Mouse (Mus musculus): ENCODE results near the gene Rptor. TPM values are rescaled to one million over a fixed set of nuclear protein-coding genes. Genes with fewer than 3 reads are reported as not detected.

The Rptor gene
- total RNA-seq, 2 experiments from 2014 or later = 62.3 to 66.1 TPM

DNA sequence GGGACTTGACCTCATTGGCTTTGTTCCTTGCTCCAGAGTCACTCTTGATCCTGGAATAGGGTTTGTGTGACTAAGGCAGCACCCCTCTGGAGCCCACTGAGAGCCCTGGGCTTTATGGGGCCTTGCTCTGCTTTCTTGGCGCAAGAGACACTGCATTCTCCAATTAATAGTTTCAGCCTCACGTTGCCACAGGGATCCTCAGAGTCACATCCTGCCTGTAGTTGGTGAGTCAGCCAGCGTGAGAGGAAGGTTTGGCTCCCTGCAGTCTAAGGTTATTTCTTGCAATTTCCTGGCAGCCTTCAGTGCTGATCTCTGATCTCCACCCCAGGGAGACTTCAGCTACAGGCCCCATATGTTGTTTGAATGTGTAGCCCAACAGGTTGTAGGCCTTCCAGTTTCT is 174.5 kb downstream of the Rptor start:
- TF ChIP-seq CTCF (conservative IDR thresholded peaks at IDR 0.05) = no peak
- Histone ChIP-seq H3K27ac (no peak overlapping the region), H3K4me3 (no peak overlapping the region)
- no peak for DNase-seq (ENCODE audit: low spot score in 2 of 2)

DNA sequence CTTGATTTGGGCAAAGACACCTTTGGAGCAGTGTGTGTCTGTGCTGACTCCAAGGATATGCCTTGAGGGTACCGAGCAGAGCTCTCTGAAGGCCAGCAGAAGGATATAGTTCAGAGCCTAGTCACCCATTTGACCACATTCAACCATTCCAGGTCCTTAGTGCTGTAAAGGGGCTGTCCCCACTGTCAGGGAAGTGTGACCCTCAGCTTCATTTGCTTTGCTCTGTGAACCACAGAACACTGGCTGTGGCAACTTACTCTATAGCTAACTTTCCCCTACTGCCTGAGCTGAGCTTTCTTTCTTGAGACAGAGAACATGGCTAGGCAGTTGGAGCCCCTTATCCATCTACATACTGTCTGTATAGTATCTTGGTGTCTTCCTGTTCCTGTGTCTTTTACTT is 175.2 kb downstream of the Rptor start:
- H3K4me3 ChIP-seq = no peak overlapping the region
- H3K27ac ChIP-seq = no peak overlapping the region
- no peak for TF ChIP-seq CTCF (conservative IDR thresholded peaks at IDR 0.05)
- DNase-seq (ENCODE audit: low spot score in 2 of 2) = no peak

DNA sequence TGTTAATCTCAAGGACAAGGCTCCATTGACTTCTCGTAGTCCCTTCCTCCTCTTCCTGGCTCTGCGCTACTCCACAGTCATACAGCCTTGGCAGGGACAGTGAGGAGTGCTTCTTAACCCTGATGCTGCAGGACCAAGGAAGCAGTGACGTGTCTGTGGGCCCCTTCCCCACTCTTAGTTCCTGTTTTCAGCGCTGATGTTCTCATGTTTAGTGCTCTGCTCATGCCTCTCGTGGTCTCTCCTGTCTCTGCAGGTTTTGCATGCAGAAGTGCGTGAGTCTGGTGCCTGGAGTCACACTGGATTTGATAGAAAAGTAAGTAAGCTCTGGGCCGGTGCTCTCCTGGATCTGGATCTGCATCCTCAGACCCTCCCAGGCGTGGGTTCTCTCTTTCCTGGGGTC is 177.6 kb downstream of the Rptor start:
- TF ChIP-seq CTCF (conservative IDR thresholded peaks at IDR 0.05) = no peak; the same call in 1 of the 2 replicates

DNA sequence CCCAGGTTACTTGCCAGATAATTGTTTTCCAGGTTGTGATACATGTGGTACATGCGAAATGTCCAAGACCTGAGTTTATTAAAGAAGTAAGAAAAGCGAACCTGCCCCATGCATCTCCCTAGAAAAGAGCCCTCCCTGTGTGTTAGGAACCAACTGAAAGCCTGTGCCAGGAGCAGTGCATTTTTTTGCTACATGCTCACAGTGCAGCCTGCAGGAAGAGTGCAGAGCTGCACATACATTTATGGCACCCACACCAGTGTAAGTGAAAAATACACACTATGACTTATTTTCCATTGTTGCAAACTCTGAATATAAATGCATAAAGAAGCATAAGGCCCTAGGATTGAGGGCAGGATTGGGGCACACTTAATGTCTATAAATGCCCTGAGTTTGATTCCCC is 178.5 kb downstream of the Rptor start:
- DNase-seq (ENCODE audit: low spot score in 2 of 2) = no peak
- Histone ChIP-seq H3K4me3 (no peak overlapping the region), H3K27ac (no peak overlapping the region)
- peak; percentile 70 for TF ChIP-seq CTCF (conservative IDR thresholded peaks at IDR 0.05)

More for the DNA sequence above, 177.6 kb downstream of the Rptor start:
- no peak overlapping the region for H3K4me3 ChIP-seq
- no peak overlapping the region for H3K27ac ChIP-seq
- DNase-seq (ENCODE audit: low spot score in 2 of 2) = no peak

DNA sequence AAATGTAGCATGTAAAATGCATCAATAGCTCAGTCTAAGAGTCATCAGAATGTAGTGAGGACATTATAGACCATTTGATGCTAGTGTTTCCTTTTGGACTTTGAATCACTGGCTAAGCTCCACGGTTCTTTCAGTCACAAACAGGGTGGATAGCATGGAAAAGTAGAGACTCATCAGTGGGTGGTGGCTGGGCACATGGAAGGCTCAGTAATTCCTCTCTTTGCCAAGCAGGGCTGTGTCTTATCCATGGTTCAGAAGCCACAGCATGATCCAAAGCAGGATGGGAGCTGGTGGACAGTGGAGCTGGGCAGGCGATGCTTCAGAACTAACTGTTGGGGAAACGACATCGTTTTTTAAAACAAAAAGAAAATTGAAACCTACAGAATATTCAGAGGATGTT is 179.0 kb downstream of the Rptor start:
- H3K27ac ChIP-seq = no peak overlapping the region
- H3K4me3 ChIP-seq = no peak overlapping the region
- DNase-seq (ENCODE audit: low spot score in 2 of 2) = no peak
- TF ChIP-seq CTCF (conservative IDR thresholded peaks at IDR 0.05) = no peak

DNA sequence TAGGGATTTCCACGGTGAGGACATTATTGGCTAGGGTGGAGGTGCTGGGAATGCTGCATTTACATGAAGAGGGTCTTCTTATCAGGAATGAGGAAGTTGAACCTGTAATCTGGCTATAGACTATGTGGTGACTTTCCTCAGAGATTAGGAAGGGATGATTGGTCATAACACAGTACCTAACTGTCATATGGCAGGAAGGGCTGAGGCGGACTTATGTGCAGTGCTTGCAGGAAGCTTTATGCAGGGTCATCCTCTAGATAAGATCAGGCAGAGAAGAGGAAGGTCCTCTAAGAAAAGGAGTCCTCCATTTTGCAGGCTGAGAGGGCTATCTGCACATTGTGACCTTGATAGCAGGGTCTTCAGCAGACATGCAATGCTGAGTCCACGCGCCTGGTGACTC is 180.9 kb downstream of the Rptor start:
- no peak for TF ChIP-seq CTCF (conservative IDR thresholded peaks at IDR 0.05)
- no peak overlapping the region for H3K4me3 ChIP-seq
- no peak overlapping the region for H3K27ac ChIP-seq
- DNase-seq (ENCODE audit: low spot score in 2 of 2) = no peak

DNA sequence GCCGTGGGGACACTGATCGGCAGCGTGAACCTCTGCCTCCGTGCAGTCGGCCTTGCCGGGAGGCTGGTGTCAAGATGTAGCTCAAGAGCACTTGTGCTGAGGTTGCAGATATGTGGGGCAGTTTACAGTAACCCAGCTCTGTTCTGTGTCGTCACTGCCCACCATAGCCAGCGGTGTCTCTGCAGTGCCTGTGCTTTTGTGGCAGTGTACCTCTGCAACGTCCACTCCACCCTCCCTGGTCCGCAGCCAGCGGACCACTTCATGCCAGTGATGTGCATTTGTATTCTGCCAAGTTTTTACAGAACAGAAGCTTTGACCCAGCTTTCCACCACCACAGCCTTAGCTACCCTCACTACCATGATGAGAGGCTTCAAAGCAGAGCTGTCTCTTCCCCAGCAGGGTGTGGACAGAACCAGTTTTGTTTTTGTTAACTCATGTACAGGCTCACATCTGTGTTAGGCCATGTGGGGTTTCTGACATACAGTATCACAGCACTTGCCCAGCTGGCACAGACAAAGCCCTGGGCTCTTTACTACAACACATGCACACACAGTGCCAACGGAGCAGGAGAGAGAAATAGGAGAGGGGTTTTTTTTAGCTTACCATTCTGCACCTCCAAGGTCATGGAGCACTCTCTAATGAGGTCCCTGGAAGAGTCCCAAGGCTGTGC is 182.1 kb downstream of the Rptor start:
- H3K27ac ChIP-seq = no peak overlapping the region
- no peak for DNase-seq (ENCODE audit: low spot score in 2 of 2)
- H3K4me3 ChIP-seq = no peak overlapping the region
- no peak for TF ChIP-seq CTCF (conservative IDR thresholded peaks at IDR 0.05)

DNA sequence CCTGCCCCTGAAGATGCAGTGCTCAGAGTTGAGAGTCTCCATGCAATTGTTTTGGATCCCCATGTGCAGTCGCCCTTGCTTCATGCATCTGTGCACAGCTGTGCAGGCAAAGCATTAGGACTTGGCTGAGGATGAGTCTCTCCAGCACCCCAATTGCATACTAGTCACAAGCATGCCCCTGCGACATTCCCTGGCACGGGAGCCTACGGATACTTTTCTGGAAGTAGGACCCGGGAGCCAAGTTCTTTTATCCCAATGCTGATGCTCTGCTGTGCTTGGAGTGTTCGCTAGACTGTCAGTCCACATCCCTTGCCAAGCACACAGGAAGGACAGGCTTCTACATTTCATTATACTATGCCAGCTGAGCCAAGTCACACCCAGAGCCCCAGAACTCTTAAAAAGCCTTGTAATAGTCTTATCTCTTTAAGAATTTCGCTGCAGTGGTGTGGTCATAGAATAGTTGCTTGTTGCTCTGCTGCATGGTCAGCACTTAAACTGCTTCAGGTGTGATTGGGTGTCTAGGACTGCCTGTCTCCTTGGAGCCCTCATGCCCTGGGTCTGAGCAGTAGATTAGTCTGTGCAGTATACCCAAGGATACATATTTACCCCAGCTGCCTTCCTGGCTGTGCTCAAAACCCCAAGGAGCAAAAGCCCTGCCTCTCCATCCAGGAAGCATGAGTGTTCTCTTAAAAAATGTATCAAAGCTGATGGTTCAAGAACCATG is 183.1 kb downstream of the Rptor start:
- Histone ChIP-seq H3K4me3 (no peak overlapping the region), H3K27ac (peak overlapping the region; percentile 62; the same call in 1 of the 2 replicates)
- no peak for TF ChIP-seq CTCF (conservative IDR thresholded peaks at IDR 0.05)
- DNase-seq (ENCODE audit: low spot score in 2 of 2) = no peak

DNA sequence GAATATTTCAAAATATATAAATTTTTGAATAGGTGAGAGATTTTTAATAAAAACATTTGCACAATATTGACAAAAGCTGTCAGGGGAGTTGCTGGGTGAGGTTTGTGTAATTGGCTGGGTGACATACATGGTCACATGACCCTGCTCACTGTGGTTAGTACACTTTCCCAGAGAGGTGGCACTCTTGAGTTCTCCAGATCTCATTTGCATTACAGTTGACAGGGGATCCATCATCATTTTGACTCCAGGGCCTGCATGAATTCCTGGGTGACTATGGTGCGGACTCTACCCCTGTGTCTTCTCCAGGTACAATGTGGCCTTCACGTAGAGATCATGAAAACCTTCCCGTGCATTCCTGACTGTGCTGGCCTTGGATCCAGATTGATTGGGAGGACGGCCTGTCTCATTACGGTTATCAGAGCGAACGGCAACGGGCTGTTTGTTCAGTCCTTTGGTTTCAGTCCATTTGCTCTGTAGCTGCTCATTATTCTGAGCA is 183.7 kb downstream of the Rptor start:
- peak; percentile 55 for TF ChIP-seq CTCF (conservative IDR thresholded peaks at IDR 0.05)
- Histone ChIP-seq H3K4me3 (no peak overlapping the region), H3K27ac (peak overlapping the region; percentile 62)
- DNase-seq (ENCODE audit: low spot score in 2 of 2) = no peak

DNA sequence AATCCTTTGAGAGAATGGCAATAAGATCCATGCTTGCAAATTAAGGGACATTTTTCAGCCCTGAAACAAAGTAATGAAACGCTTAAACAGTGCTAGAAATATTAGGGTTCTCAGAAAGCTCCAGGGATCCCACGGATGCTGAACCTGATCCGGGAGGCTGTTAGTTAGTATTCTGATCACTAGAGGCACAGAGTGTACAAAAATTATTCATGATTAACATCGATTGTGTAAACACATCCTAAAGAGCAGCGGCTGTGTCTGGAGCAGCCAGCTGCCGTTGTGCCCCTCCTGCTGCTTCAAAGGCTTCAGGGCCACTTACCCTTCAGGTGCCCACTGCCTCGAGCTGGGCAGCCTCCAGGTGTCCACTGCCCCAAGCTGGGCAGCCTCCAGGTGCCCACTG is 185.8 kb downstream of the Rptor start:
- no peak for DNase-seq (ENCODE audit: low spot score in 2 of 2)

DNA sequence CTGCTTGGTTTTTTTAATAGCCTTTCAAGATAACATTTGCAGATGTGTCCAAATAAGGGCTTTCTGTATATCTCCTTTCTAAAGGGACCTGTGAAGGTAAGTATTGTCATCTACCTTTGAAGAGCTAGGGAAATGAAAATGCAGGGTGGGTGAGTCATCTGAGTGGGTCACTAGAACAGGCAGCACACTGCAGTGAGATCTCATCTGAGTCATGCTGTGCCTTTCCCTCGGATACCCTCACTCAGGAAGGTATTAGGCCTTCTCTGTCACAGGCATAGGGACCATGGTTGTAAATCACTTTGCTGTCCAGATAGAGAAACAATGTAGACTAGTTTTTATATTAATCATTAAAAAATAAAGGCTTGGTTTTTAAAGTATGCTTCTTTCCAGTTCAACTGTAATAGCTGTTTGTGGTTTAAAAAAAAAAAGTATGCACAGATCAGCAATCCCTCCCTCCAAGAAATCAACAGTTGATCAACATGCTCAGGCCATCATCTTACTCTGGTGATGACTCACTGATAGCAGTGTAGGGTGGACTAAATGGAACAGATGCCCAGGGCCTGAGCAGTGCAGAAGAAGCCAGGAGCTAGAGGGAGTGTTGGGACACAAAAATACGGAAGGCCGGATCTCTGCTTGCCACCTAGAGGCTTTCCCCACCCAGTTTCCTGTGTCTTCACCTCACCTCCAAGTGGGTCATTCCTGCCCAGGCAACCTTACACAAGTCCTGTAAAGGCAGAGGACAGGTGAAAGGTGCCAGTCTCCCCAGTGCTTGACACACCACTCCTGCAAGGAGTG is 186.4 kb downstream of the Rptor start:
- no peak for DNase-seq (ENCODE audit: low spot score in 2 of 2)
- TF ChIP-seq CTCF (conservative IDR thresholded peaks at IDR 0.05) = no peak
- no peak overlapping the region for H3K4me3 ChIP-seq
- peak overlapping the region; percentile 77 for H3K27ac ChIP-seq

More for the DNA sequence above, 185.8 kb downstream of the Rptor start:
- no peak overlapping the region for H3K4me3 ChIP-seq
- no peak for TF ChIP-seq CTCF (conservative IDR thresholded peaks at IDR 0.05)
- peak overlapping the region; percentile 77 for H3K27ac ChIP-seq

DNA sequence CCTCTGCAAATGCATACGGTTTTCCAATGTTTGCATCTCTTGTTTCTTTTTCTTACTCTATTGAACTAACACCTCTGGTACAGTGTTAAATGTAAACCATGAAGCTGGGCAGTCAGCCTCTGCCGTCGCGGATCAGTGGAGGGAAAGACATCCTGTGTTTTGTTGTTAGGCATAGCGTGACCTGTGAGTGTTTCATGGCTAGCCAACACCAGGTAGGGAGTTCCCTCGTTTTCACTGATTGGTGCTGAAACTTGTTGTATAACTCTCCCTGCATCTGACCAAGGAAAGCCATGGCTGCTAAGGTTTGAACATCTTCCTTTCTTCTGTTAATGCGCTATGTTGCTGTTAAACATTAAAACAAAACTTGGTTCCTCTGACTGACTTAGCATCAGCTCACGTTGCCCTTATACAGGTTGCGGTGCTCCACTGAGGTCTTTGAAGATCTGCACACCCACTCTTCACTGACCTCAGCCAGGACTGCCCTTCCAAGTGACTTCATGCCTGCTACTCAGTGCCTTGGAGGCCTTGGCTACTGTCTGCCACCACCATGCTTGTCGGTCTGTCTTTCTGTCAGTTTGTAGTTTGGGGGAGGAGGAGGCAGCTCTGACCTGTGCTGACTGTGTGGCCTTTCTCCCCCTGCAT is 189.3 kb downstream of the Rptor start:
- no peak overlapping the region for H3K27ac ChIP-seq
- no peak for DNase-seq (ENCODE audit: low spot score in 2 of 2)
- no peak for TF ChIP-seq CTCF (conservative IDR thresholded peaks at IDR 0.05)
- no peak overlapping the region for H3K4me3 ChIP-seq

Data from layer of hippocampus, adult 2 months (tissue).